Mouse (Mus musculus) cerebellum, adult 18-20 months (tissue): Measurements from ENCODE around the gene Zfp420.
"Not testable (repeated sequence)": the region's sequence is repeated elsewhere in the genome, so short reads cannot be mapped to it uniquely, and the experiment has no call there.

Source experiments
- DNase-seq, 2 experiments: peaks; one replicate each; pipeline ENCODE4 v3.0.0; 2021

Gene Zfp420

GRCm38 (mm10) chr7:29859532-29860517 lies at the start of gene Zfp420:
Gene Zfp420 (plus strand): TSS chr7:29859979.
- DNase-seq: peak; percentile 92 to 98

DNA sequence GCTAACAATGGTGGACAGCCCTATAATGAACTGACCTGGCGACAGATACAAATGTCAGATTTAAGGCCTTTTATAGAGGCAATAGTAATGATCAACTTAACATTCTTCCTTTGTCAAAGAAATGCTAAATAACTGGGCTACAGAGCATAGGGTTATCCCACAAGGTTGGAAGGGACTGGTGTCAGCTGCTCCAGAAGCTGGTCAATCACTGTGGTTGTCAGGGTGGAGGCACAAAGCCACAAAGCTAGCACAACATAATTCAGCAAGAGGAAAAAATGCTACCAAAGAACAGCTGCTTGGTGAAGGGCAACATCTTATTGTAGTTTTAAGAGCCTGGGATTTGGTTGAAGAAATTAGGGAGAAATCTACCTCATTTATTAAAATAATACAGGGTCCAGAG lies 47.5 kb upstream of the Zfp420 start:
- DNase-seq: no peak

DNA sequence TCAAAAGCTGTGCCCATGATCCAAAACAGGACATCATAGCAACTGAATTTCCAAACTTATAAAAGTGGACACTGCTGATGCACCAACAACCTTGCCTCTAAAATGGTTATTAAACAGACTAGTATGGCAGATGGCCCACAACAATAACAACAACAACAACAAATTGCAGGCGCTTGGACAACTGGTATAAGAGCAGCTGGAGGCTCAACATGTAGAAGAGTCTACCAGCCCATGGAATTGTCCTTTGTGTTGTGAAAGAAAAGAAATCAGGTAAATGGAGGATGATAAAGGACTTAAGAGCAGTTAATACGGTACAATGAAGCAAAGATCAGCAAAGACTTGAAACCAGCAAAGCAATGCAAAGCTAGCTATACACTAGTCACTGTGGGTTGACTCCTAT lies 45.4 kb upstream of the Zfp420 start:
- no peak for DNase-seq

GRCm38 (mm10) chr7:29815061-29815784 lies 44.6 kb upstream of the Zfp420 start:
- no peak for DNase-seq

DNA sequence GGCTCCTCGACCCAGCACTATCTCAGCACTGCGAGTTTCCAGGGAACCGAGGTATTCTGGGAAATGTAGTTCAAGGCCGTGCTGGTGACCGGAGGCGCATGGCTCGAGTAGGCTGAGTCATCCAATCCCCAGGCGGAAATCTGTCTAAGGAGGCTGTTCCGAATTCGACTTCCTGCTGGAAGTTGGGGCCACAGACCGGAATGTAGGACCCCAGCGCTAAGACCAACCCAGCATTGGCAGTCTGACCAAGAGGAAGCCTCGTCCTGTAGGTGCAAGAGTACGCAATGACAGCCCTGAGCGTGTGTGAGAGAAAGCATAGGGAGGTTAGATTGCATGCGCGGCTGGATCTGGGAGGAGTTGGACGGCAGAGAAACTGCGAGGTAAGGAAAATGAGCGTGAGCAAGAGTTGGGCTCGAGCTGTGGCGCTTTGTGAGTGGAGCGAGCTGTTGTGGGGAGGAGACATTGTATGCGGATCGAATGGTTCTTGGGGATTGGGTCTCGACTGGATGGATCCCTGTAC lies 43.8 kb upstream of the Zfp420 start, which contains the start of gene Zfp790:
Gene Zfp790, plus strand, starts transcription at position 205 of the 520 bp plus-strand sequence.
- DNase-seq: peak; percentile 84 to 95

GRCm38 (mm10) chr7:29818619-29819254 lies 41.0 kb upstream of the Zfp420 start:
- DNase-seq: peak; percentile 78 to 89

DNA sequence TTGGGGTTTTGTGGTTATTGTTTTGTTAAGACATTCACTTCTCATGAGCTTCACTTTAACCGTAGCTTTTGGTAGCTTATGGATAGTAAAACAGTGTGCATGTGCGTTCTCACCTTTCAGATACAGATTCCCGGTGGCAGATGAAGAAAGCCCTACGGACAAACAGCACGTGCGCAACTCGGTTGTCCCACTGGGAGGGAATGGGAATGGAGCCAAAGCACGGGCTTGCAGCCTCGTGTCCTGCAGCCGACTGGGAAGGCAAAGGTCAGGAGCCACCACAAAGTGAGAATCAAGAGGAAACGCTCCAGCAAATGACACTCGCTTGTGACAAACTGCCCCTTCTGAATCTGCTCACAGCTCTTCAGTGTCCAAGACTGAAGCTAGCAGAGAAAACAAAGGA lies 31.8 kb upstream of the Zfp420 start:
- DNase-seq: no peak

GRCm38 (mm10) chr7:29829804-29830203 lies 30.0 kb upstream of the Zfp420 start:
- DNase-seq: no peak

DNA sequence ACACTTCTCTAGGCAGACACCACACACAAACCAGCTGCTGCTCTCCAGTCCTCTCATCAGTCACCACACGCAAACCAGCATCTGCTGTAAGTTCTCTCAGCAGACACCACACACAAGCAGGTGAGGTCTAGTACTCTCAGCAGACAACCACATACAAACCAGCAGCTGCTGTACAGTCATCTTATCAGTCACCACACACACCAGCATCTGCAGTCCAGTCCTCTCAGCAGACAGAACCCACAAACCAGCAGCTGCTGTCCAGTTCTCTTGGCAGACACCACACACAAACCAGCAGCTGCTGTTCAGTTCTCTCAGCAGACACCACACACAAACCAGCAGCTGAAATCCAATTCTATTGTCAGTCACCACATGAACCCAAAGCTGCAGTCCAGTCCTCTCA lies 23.0 kb upstream of the Zfp420 start:
- DNase-seq: no peak

DNA sequence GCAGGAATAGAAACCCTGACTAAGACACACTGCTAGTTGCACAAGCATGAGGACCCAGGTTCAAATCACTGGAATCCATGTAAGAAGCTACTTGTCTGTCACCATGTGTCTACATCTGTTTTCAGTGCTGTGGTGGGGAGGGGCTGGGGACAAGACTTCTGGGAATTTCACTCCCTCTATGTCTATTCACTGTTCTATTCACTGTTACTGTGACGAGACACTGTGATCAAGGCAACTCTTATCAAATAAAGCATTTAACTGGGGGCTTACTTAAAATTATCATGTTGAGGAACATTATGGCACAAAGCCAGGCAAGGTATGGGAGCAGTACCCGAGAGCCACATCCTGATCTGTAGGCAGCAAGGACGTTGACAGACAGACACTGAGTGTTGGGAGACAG lies 20.5 kb upstream of the Zfp420 start:
- no peak for DNase-seq

DNA sequence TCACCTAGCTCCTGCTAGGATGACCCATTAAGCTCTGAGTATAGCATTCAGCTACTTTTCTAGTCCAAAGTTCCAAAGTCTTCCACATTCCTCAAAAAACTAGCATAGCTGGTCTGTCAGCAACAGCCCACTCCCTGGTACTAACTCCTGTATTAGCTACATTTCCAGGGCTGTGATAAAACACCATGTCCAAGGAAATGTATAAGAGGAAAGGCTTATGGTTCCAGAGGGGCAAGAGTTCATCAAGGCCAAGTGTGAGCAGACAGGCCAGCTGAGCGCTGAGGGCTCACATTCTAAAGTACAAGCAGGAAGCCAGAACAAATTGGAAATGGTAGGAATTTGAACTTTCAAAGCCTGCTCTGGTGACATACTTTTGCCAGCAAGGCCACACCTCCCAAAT lies 17.7 kb upstream of the Zfp420 start:
- DNase-seq: no peak

DNA sequence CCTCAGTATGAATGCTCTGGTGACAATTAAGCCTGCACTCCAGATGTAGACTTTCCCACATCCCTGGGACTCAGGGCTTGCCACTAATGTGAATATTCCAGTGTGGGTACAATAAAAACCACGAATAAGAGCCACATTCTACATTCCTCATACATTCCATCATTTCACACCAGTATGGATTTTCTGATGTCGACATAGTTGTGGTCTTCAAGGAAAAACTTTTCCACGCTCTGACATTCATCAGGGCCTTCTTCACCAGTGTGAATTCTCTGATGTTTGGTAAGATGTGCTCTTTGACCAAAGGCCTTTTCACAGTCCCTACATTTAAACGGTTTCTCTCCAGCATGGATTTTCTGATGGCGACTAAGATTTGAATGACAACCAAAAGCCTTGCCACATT lies 15.2 kb upstream of the Zfp420 start:
- DNase-seq: no peak

- DNase-seq: peak in 1 of 2 experiments; percentile 19
Measured at GRCm38 (mm10) chr7:29852831-29853218, 7.0 kb upstream of the Zfp420 start.

DNA sequence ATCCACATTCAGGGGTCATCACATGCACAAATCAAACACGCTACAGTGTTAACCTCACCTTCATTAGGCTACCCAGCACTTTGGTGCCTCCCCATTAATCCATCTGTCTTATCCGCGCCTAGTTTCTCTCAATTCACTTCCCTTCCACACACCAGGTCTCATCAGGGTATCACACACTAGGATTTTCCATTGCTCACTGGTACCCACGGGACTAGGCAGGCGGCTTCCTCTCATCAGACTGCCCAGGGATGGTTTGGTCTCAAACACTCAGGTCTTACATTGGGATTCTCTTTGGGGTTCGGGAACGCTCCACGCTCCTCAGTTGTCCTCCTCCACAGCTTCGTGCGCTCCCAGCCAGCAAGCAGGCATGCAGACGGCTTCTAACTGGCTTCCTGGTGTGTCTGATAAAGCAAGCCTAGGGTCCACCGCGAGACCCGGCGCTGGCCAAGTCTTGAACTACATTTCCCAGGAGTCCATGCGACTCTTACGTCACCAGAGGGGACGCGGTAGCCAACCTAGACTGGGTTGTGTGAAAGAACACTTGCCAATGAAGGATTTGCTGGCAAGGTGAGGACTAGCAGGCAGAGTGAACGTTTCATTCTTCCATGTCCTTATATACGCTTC lies 6.4 kb upstream of the Zfp420 start, which contains the start of gene Zfp940:
Gene Zfp940, minus strand, starts transcription at position 451 of the 624 bp plus-strand sequence.
- DNase-seq: peak; percentile 89 to 92

- DNase-seq: no peak
Measured at GRCm38 (mm10) chr7:29861660-29862059, 1.9 kb downstream of the Zfp420 start.

- DNase-seq: no peak
Measured at GRCm38 (mm10) chr7:29874256-29874655, 14.5 kb downstream of the Zfp420 start.

DNA sequence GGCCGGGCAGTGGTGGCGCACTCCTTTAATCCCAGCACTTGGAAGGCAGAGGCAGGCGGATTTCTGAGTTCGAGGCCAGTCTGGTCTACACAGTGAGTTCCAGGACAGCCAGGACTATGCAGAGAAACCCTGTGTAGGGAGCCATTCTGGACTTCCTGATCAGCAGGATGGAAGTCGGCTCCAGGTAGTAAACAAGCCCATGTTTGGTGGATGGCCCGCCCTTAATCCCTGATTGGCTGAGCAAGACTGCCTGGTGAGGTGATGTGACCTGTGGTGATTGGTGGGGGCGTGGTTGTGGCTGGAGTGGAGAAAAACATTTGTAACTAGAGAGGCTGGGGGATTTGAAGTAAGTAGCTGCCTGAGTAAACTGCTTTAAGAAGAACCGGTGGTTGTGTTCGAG lies 17.8 kb downstream of the Zfp420 start:
- not testable (repeated sequence) for DNase-seq

DNA sequence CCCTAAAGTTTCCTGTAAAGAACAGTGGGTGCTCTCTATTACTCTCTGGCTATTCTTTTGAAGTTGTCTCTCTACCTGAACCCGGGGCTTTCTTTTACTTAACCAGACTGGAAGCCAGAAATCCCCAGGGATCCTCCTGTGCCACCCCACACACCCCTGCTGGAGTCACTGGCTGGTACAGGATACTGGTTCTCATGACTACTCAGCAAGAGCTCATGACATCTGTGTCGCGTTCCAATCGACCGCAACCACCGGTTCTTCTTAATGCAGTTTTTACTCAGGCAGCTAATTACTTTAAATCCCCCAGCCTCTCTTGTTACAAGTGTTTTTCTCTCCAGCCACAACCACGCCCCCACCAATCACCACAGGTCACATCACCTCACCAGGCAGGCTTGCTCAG lies 20.3 kb downstream of the Zfp420 start:
- no peak for DNase-seq

DNA sequence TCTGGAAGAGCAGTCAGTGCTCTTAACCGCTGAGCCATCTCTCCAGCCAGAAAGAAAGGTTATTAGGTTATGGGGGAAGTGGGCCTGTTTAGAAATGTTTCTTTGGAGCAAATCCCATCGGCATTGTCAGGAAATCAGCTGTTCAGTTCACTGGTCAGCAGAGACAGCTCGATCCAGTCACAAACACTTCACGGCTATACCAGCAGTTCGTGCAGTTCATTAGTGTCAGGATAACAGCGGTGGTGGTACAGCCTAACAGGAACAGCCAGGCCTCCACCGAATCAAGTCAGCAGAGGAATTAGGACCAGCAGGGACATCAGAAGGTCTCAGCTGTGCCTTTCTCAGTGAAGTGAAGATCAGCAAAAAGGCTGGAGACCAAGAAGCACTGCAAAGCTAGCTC lies 21.1 kb downstream of the Zfp420 start:
- no peak for DNase-seq

GRCm38 (mm10) chr7:29890501-29890900 lies 30.7 kb downstream of the Zfp420 start:
- DNase-seq: no peak

GRCm38 (mm10) chr7:29892756-29893155 lies 33.0 kb downstream of the Zfp420 start:
- DNase-seq: no peak

DNA sequence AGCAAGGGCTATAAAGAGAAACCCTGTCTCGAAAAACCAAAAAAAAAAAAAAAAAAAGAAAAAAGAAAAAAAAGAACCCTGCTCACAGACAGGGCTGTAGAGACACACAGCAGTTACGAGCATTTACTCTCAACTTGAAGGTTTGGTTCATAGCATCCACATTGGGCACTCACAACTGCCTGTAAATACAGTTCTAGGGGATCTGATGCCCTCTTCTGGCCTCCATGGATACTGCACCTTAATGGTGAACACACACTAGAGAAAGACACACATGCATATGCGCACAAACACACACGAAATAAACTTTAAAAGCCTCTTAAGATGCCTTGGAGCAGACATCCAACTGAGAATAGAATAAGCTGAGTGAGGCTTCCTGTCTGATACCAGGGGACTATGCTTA lies 38.6 kb downstream of the Zfp420 start:
- no peak for DNase-seq

GRCm38 (mm10) chr7:29904101-29904500 lies 44.3 kb downstream of the Zfp420 start:
- no peak for DNase-seq
